Mouse (Mus musculus): Measurements from ENCODE around the gene Lyrm4. TPM values are rescaled to one million over a fixed set of nuclear protein-coding genes. Genes with fewer than 3 reads are reported as not detected.

Lyrm4 gene
- total RNA-seq, 1 experiment, result 7.5 TPM

DNA sequence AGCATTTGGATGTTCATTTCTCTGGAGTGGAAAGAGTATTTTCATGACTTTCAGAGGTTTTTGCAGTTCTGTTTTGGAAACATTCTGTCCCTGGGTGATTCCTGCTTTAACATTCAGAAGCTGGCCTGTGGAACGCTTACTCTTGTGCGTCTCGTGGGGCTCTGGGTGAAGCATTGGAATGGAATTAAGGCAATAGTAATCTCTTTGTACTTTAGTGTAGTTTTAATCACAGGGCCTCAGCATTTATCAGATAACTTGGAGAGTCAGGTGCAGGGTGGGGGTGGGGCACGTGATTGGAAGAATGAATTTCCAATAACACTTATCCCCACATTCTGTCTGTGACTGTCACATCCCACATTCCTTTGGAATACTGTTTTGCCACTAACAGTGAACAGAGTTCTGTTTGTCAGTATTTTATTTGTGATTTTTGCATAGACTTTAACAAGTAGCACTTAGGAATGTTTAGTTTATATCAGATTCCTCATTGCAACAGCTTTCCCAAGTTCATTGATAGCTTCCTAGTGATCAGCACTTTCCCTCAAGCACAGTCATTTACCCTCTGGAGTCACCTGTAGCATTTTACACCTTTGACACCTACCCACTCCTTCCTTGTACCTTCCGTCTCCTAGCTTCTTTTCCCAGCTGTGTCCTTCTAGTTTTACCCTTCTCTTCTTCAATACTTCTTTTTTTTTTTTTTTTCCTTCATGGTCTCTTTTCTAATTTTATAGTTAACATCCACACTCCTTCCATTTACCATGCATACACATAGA is 23.1 kb upstream of the Lyrm4 start:
- Histone ChIP-seq H3K9me3 (ENCODE audit: control insufficient read depth, insufficient read depth, low read depth, low read length) (no peaks in the 10 kb centered on the region), H3K9ac (ENCODE audit: insufficient read depth, low read depth, low read length, poor library complexity, severe bottlenecking) (no peak overlapping the region), H3K4me1 (ENCODE audit: control insufficient read depth in 2 of 2, insufficient read depth in 2 of 2, low read length in 2 of 2, poor library complexity in 1 of 2) (peaks cover 0 to 3% of the 10 kb centered on the region in 2 experiments; a peak in 1 of 4 replicates), H3K4me3 (ENCODE audit: insufficient read depth in 1 of 2, low read depth in 1 of 2, low read length in 2 of 2, poor library complexity in 1 of 2, severe bottlenecking in 1 of 2) (no peak overlapping the region), H3K27ac (ENCODE audit: insufficient read depth, low read depth, low read length, poor library complexity, severe bottlenecking) (no peak overlapping the region), H3K36me3 (ENCODE audit: control insufficient read depth, insufficient read depth, low read length, poor library complexity, severe bottlenecking) (no peaks in the 10 kb centered on the region)
- DNase-seq (ENCODE audit: low read depth, low spot score), result no peak
- in situ Hi-C loops (cut with MboI; ENCODE audit: low sequenced_read_pairs in 2 of 2, unreplicated experiment in 2 of 2), result no loop called here
- no peak for TF ChIP-seq MAFK (IDR thresholded peaks at IDR 0.05; ENCODE audit: insufficient read depth, low read depth, low read length)

DNA sequence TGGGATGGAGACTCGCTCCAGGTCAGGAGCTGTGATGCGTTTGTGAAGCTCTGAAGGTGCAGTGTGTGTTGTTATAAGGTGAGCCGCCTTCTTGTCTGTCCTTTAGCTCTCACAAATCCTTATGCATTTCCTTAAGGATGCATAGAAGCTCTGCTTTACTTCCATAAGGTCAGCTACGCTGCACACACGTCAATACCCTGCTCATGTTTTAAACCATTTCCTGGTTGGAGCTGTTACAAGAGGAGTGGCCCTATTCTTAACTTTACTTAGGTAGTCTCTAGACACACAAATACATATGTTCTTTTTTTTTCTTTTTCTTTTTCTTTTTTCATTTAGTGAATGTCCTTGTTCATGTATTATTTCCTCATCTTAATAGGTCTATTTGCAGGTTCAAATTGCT is 22.4 kb upstream of the Lyrm4 start:
- no peak overlapping the region for H3K27ac ChIP-seq (ENCODE audit: insufficient read depth, low read depth, low read length, poor library complexity, severe bottlenecking)

DNA sequence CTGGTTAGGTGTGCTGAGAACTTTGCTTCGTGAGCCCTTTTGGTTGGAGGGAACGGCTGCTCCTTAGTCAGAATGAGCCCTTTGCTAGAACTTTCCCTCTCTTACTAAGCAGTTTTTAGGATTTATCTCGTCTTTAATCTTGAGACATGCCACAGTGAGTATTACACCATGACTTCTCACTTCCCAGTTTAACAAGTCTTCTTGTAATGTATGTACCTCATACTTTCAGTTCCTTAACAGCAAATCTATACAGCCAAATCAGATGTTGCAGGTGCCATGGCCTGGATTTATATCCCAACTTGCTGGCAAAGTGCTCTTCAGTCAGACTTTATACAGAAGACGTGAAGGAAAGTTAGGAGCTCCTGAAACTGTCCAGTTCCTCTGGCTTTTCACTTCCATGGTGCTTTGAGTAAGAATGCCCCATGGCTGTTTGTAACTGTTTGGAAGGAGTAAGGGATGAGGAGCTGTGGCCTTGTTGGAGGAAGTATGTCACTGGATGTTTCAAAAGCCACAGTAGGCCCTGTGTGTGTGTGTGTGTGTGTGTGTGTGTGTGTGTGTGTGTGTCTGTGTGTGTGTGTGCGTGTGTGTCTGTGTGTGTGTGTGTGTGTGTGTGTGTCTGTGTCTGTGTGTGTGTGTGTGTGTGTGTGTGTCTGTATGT is 14.8 kb upstream of the Lyrm4 start:
- in situ Hi-C loops (cut with MboI; ENCODE audit: low sequenced_read_pairs in 2 of 2, unreplicated experiment in 2 of 2), result no loop called here
- H3K36me3 ChIP-seq (ENCODE audit: control insufficient read depth, insufficient read depth, low read length, poor library complexity, severe bottlenecking), result no peaks in the 10 kb centered on the region
- H3K9ac ChIP-seq (ENCODE audit: insufficient read depth, low read depth, low read length, poor library complexity, severe bottlenecking), result no peak overlapping the region
- H3K4me1 ChIP-seq (ENCODE audit: control insufficient read depth in 2 of 2, insufficient read depth in 2 of 2, low read length in 2 of 2, poor library complexity in 1 of 2), result no peaks in the 10 kb centered on the region
- DNase-seq (ENCODE audit: low read depth, low spot score), result no peak
- H3K9me3 ChIP-seq (ENCODE audit: control insufficient read depth, insufficient read depth, low read depth, low read length), result no peaks in the 10 kb centered on the region
- H3K4me3 ChIP-seq (ENCODE audit: insufficient read depth in 1 of 2, low read depth in 1 of 2, low read length in 2 of 2, poor library complexity in 1 of 2, severe bottlenecking in 1 of 2), result no peak overlapping the region
- H3K27ac ChIP-seq (ENCODE audit: insufficient read depth, low read depth, low read length, poor library complexity, severe bottlenecking), result no peak overlapping the region
- no peak for TF ChIP-seq MAFK (IDR thresholded peaks at IDR 0.05; ENCODE audit: insufficient read depth, low read depth, low read length)
- TF ChIP-seq ZC3H11A (IDR thresholded peaks at IDR 0.05; ENCODE audit: borderline replicate concordance, low read depth, low read length), result no peak
- no peak for TF ChIP-seq ZNF384 (IDR thresholded peaks at IDR 0.05; ENCODE audit: low read depth, low read length)
- no peak for TF ChIP-seq HCFC1 (IDR thresholded peaks at IDR 0.05; ENCODE audit: borderline replicate concordance, insufficient read depth, low read length)

More for the DNA sequence above, 22.4 kb upstream of the Lyrm4 start:
- H3K36me3 ChIP-seq (ENCODE audit: control insufficient read depth, insufficient read depth, low read length, poor library complexity, severe bottlenecking), result no peaks in the 10 kb centered on the region
- H3K4me1 ChIP-seq (ENCODE audit: control insufficient read depth in 2 of 2, insufficient read depth in 2 of 2, low read length in 2 of 2, poor library complexity in 1 of 2), result peaks cover 0 to 3% of the 10 kb centered on the region in 2 experiments; a peak in 1 of 4 replicates
- in situ Hi-C loops (cut with MboI; ENCODE audit: low sequenced_read_pairs in 2 of 2, unreplicated experiment in 2 of 2), result no loop called here
- H3K4me3 ChIP-seq (ENCODE audit: insufficient read depth in 1 of 2, low read depth in 1 of 2, low read length in 2 of 2, poor library complexity in 1 of 2, severe bottlenecking in 1 of 2), result no peak overlapping the region
- DNase-seq (ENCODE audit: low read depth, low spot score), result no peak
- H3K9me3 ChIP-seq (ENCODE audit: control insufficient read depth, insufficient read depth, low read depth, low read length), result no peaks in the 10 kb centered on the region
- TF ChIP-seq HCFC1 (IDR thresholded peaks at IDR 0.05; ENCODE audit: borderline replicate concordance, insufficient read depth, low read length) (no peak), CHD2 (IDR thresholded peaks at IDR 0.05; ENCODE audit: low read depth, low read length) (no peak), ZNF384 (IDR thresholded peaks at IDR 0.05; ENCODE audit: low read depth, low read length) (no peak)
- no peak overlapping the region for H3K9ac ChIP-seq (ENCODE audit: insufficient read depth, low read depth, low read length, poor library complexity, severe bottlenecking)

DNA sequence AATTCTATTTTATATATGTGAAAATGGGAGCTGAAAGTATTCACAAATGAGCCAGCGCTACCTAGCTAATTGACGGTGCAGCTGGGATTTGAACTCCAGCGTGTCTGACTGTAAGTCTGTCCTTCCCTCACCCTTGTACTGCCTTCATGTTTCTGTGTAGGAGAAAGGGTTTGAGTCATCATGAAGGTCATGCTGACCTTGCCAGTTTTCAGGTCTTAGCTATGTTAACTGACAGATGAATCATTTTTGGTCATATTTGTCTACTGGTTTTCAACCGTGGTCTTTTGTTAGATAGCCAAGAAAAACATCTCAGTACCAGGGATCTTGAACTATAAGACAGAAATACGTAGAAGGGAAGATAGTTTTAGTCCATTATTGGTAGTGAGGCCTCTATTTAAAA is 14.1 kb upstream of the Lyrm4 start:
- Histone ChIP-seq H3K4me1 (ENCODE audit: control insufficient read depth in 2 of 2, insufficient read depth in 2 of 2, low read length in 2 of 2, poor library complexity in 1 of 2) (no peaks in the 10 kb centered on the region), H3K27ac (ENCODE audit: insufficient read depth, low read depth, low read length, poor library complexity, severe bottlenecking) (no peak overlapping the region), H3K9me3 (ENCODE audit: control insufficient read depth, insufficient read depth, low read depth, low read length) (no peaks in the 10 kb centered on the region), H3K4me3 (ENCODE audit: insufficient read depth in 1 of 2, low read depth in 1 of 2, low read length in 2 of 2, poor library complexity in 1 of 2, severe bottlenecking in 1 of 2) (no peak overlapping the region), H3K36me3 (ENCODE audit: control insufficient read depth, insufficient read depth, low read length, poor library complexity, severe bottlenecking) (no peaks in the 10 kb centered on the region), H3K9ac (ENCODE audit: insufficient read depth, low read depth, low read length, poor library complexity, severe bottlenecking) (no peak overlapping the region)
- in situ Hi-C loops (cut with MboI; ENCODE audit: low sequenced_read_pairs in 2 of 2, unreplicated experiment in 2 of 2), result no loop called here
- no peak for DNase-seq (ENCODE audit: low read depth, low spot score)
- TF ChIP-seq ZC3H11A (IDR thresholded peaks at IDR 0.05; ENCODE audit: borderline replicate concordance, low read depth, low read length) (no peak), CHD2 (IDR thresholded peaks at IDR 0.05; ENCODE audit: low read depth, low read length) (no peak), ZNF384 (IDR thresholded peaks at IDR 0.05; ENCODE audit: low read depth, low read length) (no peak), MAFK (IDR thresholded peaks at IDR 0.05; ENCODE audit: insufficient read depth, low read depth, low read length) (no peak), HCFC1 (IDR thresholded peaks at IDR 0.05; ENCODE audit: borderline replicate concordance, insufficient read depth, low read length) (no peak)
